Mouse (Mus musculus): Measurements from ENCODE around the gene Zfp131. TPM values are rescaled to one million over a fixed set of nuclear protein-coding genes. Genes with fewer than 3 reads are reported as not detected.

The Zfp131 gene
- polyA plus RNA-seq, 1 experiment from 2014 or later = 38.5 TPM

DNA sequence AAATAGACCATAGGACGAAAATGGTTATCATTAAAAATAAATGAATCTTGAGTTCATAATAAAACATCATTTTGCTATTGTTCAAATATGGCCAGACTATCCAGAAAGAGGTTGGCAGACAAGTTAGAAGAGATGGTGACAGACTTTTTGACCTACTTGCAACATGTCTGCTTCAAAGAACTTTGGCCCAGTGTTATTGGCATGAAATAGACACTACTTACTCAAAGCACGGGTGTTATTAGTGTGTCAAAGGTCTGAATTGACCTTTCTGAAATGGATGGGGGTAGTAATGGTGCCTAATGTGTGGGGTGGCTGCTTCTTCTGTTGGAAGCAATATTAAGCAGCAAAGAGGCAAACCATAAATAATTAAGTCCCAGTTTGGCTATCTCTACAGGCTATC lies 74.6 kb downstream of the Zfp131 start:
- H3K27me3 ChIP-seq (ENCODE audit: control insufficient read depth, insufficient read depth, low read length) = no peaks in the 10 kb centered on the region
- WGBS = 88% methylated on average over 2 of the region's 2 CpGs
- no peaks in the 10 kb centered on the region for H3K4me1 ChIP-seq (ENCODE audit: control insufficient read depth, insufficient read depth, low read length)
- H3K9ac ChIP-seq (replicated peaks; ENCODE audit: low read depth, low read length) = no peak overlapping the region
- no peak overlapping the region for H3K4me2 ChIP-seq (replicated peaks; ENCODE audit: low read depth, low read length)
- no peak for ATAC-seq (ENCODE audit: insufficient number of reproducible peaks, insufficient read depth, low FRiP score, low read depth)
- no peak overlapping the region for H3K27ac ChIP-seq (ENCODE audit: low read length)
- no peak overlapping the region for H3K4me3 ChIP-seq (ENCODE audit: low read depth, low read length)
- no peaks in the 10 kb centered on the region for H3K36me3 ChIP-seq (ENCODE audit: control insufficient read depth, insufficient read depth, low read length)
- no peaks in the 10 kb centered on the region for H3K9me3 ChIP-seq (ENCODE audit: control insufficient read depth, low read depth, low read length)

Other genes with a start within 250 kb of the Zfp131 start
- 0.09 and 0.15 TPM in 2 replicates for gene Ccl28, start 167.1 kb downstream of the Zfp131 start, polyA plus RNA-seq (2014; fragmentation: Nextera tagmentation; extraction: Ambion mirVana)
- gene Hmgcs1, start 100.5 kb downstream of the Zfp131 start, polyA plus RNA-seq (2014; fragmentation: Nextera tagmentation; extraction: Ambion mirVana) = 178 and 217 TPM in 2 replicates
- 1.0 TPM in 2 replicates for gene Nim1k, start 35.0 kb downstream of the Zfp131 start, polyA plus RNA-seq (2014; fragmentation: Nextera tagmentation; extraction: Ambion mirVana)
- not detected in 2 replicates for gene AF067063, start 39.3 kb upstream of the Zfp131 start, polyA plus RNA-seq (2014; fragmentation: Nextera tagmentation; extraction: Ambion mirVana)
- gene D13Ertd608e, start 45.1 kb upstream of the Zfp131 start, polyA plus RNA-seq (2014; fragmentation: Nextera tagmentation; extraction: Ambion mirVana) = not detected in 2 replicates
- not detected in 2 replicates for gene Tcstv1, start 103.9 kb upstream of the Zfp131 start, polyA plus RNA-seq (2014; fragmentation: Nextera tagmentation; extraction: Ambion mirVana)
- gene Gm21761, start 138.4 kb upstream of the Zfp131 start, polyA plus RNA-seq (2014; fragmentation: Nextera tagmentation; extraction: Ambion mirVana) = not detected in 2 replicates
- gene B020031M17Rik, start 159.9 kb upstream of the Zfp131 start, polyA plus RNA-seq (2014; fragmentation: Nextera tagmentation; extraction: Ambion mirVana) = not detected in 2 replicates
- not detected in 2 replicates for gene Gm36079, start 236.1 kb upstream of the Zfp131 start, polyA plus RNA-seq (2014; fragmentation: Nextera tagmentation; extraction: Ambion mirVana)